Mouse (Mus musculus): ENCODE results near the gene Man2a2.

GRCm38 (mm10) chr7:80410380-80410779 is 39.2 kb upstream of the Man2a2 start:
- no peak for TF ChIP-seq EP300 (IDR thresholded peaks at IDR 0.05)
- TF ChIP-seq CTCF (IDR thresholded peaks at IDR 0.05): no peak

All from lung, postnatal 0 days (tissue).